Mouse (Mus musculus) kidney, postnatal 14 days (tissue): Measurements from ENCODE around the gene Plxnb3.
A peak's percentile ranks its signal among the peaks of the same experiment; 100 is the strongest.

ENCODE experiments used
- DNase-seq: peaks from one replicate; pipeline ENCODE4 v3.0.0; 2022; ENCODE audit warnings: mixed read lengths

Gene Plxnb3

GRCm38 (mm10) chrX:73786364-73787224 is 29.7 kb downstream of the Plxnb3 start, which contains the start of the genes Idh3g and Ssr4:
Gene Idh3g, minus strand, starts transcription at chrX:73786897.
Gene Ssr4, plus strand, starts transcription at chrX:73787028.
- DNase-seq: peak; percentile 95

- no peak for DNase-seq
These were observed 30.3 kb downstream of the Plxnb3 start for GRCm38 (mm10) chrX:73787225-73787558.

- no peak for DNase-seq
These were observed 31.6 kb downstream of the Plxnb3 start for GRCm38 (mm10) chrX:73788501-73788900.

- DNase-seq: no peak
These were observed 36.1 kb downstream of the Plxnb3 start for GRCm38 (mm10) chrX:73793039-73793438.

GRCm38 (mm10) chrX:73793505-73793904 is 36.6 kb downstream of the Plxnb3 start:
- no peak for DNase-seq

GRCm38 (mm10) chrX:73797511-73797910 is 40.6 kb downstream of the Plxnb3 start:
- no peak for DNase-seq

GRCm38 (mm10) chrX:73798502-73798901 is 41.6 kb downstream of the Plxnb3 start:
- DNase-seq: peak; percentile 80

- DNase-seq: no peak
These were observed 48.9 kb downstream of the Plxnb3 start for GRCm38 (mm10) chrX:73805814-73806213.

- DNase-seq: no peak
These were observed 58.2 kb downstream of the Plxnb3 start for GRCm38 (mm10) chrX:73815072-73815471.

- DNase-seq: no peak
These were observed 59.9 kb downstream of the Plxnb3 start for GRCm38 (mm10) chrX:73816596-73817314.
